ENCODE assay signal across 8 mouse cellular contexts in the genomic region with DNA sequence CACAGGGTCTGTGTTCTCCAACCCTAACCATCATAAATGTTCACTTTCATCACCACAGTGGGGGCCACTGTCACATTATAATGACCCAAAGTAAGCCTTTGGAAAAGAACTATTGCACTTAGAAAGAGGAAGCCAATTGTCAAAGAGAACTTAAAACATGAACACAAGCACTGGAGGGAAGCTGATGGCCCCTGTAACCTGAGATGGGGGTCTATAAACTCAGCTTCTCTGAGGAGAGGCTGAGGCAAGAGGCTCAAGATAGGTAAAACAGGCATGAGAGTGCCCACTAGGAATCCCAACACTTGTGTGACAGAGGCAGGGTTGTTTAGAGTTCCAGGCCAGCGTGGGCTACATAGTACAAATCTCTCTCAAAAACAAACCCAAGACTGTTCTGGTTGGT. TPM values are rescaled to one million over a fixed set of nuclear protein-coding genes. Genes with fewer than 3 reads are reported as not detected.
DNase-seq lines count a peak whose midpoint lies in the region; ATAC-seq and TF ChIP-seq lines count a peak whose summit lies in the region.

No protein-coding gene starts in this region.

- ATAC-seq in cerebellum, adult (ENCODE audit: insufficient number of reproducible peaks, low FRiP score, low TSS enrichment) = no peak
- ATAC-seq in heart, embryonic 12.5 days (ENCODE audit: insufficient number of reproducible peaks, low FRiP score) = no peak
- ATAC-seq in liver, embryonic 14.5 days (ENCODE audit: insufficient read depth) = no peak

- in situ Hi-C loops in ES-E14 (cut with MboI; ENCODE audit: low sequenced_read_pairs in 2 of 2, unreplicated experiment in 2 of 2) = no loop called here

- WGBS in heart, embryonic 12.5 days = 59% methylated on average over 1 of the region's 1 CpGs
- WGBS in liver, embryonic 14.5 days (ENCODE audit: insufficient replicate concordance) = 68% methylated on average over 1 of the region's 1 CpGs

- peak; percentile 14 to 18 for DNase-seq in cerebellum, postnatal 14 days
- DNase-seq in ES-E14 (ENCODE audit: low read depth, low spot score) = no peak
- DNase-seq in liver, embryonic 14.5 days (ENCODE audit: low read depth in 3 of 3, low spot score in 3 of 3) = no peak
- no peak for DNase-seq in retina, postnatal 1 day
- DNase-seq in layer of hippocampus, postnatal 10 days (ENCODE audit: low spot score in 2 of 2) = no peak
- no peak for DNase-seq in thymus, adult 18-20 months

- H3K9ac ChIP-seq in ES-E14 (ENCODE audit: insufficient read depth, low read depth, low read length, poor library complexity, severe bottlenecking) = no peak overlapping the region
- H3K9ac ChIP-seq in heart, embryonic 12.5 days = no peak overlapping the region
- H3K9ac ChIP-seq in liver, embryonic 14.5 days (replicated peaks) = no peak overlapping the region

- peaks cover 7% of the 10 kb centered on the region in 2 experiments for H3K4me1 ChIP-seq in ES-E14 (ENCODE audit: control insufficient read depth in 2 of 2, insufficient read depth in 2 of 2, low read length in 2 of 2, poor library complexity in 1 of 2)
- H3K4me1 ChIP-seq in heart, embryonic 12.5 days (replicated peaks) = peaks cover 7% of the 10 kb centered on the region
- peaks cover 0 to 5% of the 10 kb centered on the region in 2 experiments; a peak in 3 of 4 replicates for H3K4me1 ChIP-seq in liver, embryonic 14.5 days (replicated peaks; ENCODE audit: control insufficient read depth in 2 of 2, insufficient read depth in 2 of 2, low read length in 1 of 2)

- H3K4me3 ChIP-seq in ES-E14 (ENCODE audit: insufficient read depth in 1 of 2, low read depth in 1 of 2, low read length in 2 of 2, poor library complexity in 1 of 2, severe bottlenecking in 1 of 2) = peak overlapping the region; percentile 69 to 79; a peak in 3 of 4 replicates
- peak overlapping the region; percentile 78 for H3K4me3 ChIP-seq in heart, embryonic 12.5 days
- peak overlapping the region in 1 of 2 experiments; percentile 75; a peak in 2 of 4 replicates for H3K4me3 ChIP-seq in liver, embryonic 14.5 days (ENCODE audit: insufficient read depth in 1 of 2, low read depth in 2 of 2, low read length in 2 of 2)

- TF ChIP-seq CTCF in liver, embryonic 14.5 days (IDR thresholded peaks at IDR 0.05; ENCODE audit: low read depth) = no peak

- no peaks in the 10 kb centered on the region for H3K9me3 ChIP-seq in ES-E14 (ENCODE audit: control insufficient read depth, insufficient read depth, low read depth, low read length)
- H3K9me3 ChIP-seq in heart, embryonic 12.5 days (replicated peaks) = no peaks in the 10 kb centered on the region
- no peaks in the 10 kb centered on the region for H3K9me3 ChIP-seq in liver, embryonic 14.5 days (ENCODE audit: control insufficient read depth, low read length)

- H3K27ac ChIP-seq in ES-E14 (ENCODE audit: insufficient read depth, low read depth, low read length, poor library complexity, severe bottlenecking) = peak overlapping the region; percentile 83; the same call in 1 of the 2 replicates
- peak overlapping the region; percentile 75 for H3K27ac ChIP-seq in heart, embryonic 12.5 days (ENCODE audit: poor library complexity, severe bottlenecking)
- no peak overlapping the region for H3K27ac ChIP-seq in liver, embryonic 14.5 days

- no peaks in the 10 kb centered on the region for H3K36me3 ChIP-seq in ES-E14 (ENCODE audit: control insufficient read depth, insufficient read depth, low read length, poor library complexity, severe bottlenecking)
- 0 out of 2 replicates have a peak, but pooled peaks cover 3% of the 10 kb centered on the region for H3K36me3 ChIP-seq in heart, embryonic 12.5 days
- H3K36me3 ChIP-seq in liver, embryonic 14.5 days (replicated peaks; ENCODE audit: control insufficient read depth, insufficient read depth, low read depth) = no peaks in the 10 kb centered on the region

- H3K27me3 ChIP-seq in heart, embryonic 12.5 days (replicated peaks) = no peaks in the 10 kb centered on the region
- H3K27me3 ChIP-seq in liver, embryonic 14.5 days (ENCODE audit: control insufficient read depth, insufficient read depth, low read length) = no peaks in the 10 kb centered on the region

- TF ChIP-seq EP300 in liver, embryonic 14.5 days (IDR thresholded peaks at IDR 0.05; ENCODE audit: low read depth) = no peak

- peak overlapping the region; percentile 70 for H3K4me2 ChIP-seq in heart, embryonic 12.5 days
- H3K4me2 ChIP-seq in liver, embryonic 14.5 days (ENCODE audit: low read depth) = peak overlapping the region; percentile 88

TF ChIP-seq in ES-E14, 5 proteins besides CTCF, POLR2A, EP300 and RAD21:
- TF ChIP-seq HCFC1 (IDR thresholded peaks at IDR 0.05; ENCODE audit: borderline replicate concordance, insufficient read depth, low read length) = no peak
- TF ChIP-seq CHD2 (IDR thresholded peaks at IDR 0.05; ENCODE audit: low read depth, low read length) = no peak; the same call in 1 of the 2 replicates

RNA-seq across cellular contexts. Expression of a gene that starts 0.7 kb away (rescaled TPM):
- 2.0 and 2.6 TPM in 2 replicates for total RNA-seq in ES-E14 (2012; rRNA removed)
- 24.4 and 25.5 TPM in 2 replicates for polyA plus RNA-seq in heart, embryonic 12.5 days (2016; fragmentation: Nextera tagmentation; extraction: Ambion mirVana)
- 0.56 and 0.94 TPM in 2 replicates for polyA plus RNA-seq in liver, embryonic 14.5 days (2012; rRNA removed)
- polyA plus RNA-seq in liver, embryonic 14.5 days (2014; fragmentation: Nextera tagmentation; extraction: Ambion mirVana) = 2.7 and 2.8 TPM in 2 replicates
- 10 to 100 TPM; 11.1 to 12.0 TPM for total RNA-seq in layer of hippocampus, postnatal 10 days (2021)

Comparison
In these comparisons a context has a peak if more than half of its experiments do, and no peak if none do; other contexts are left out.
1. DNase-seq: peak in cerebellum, postnatal 14 days (2 of 2); none in ES-E14 (single experiment), liver, embryonic 14.5 days (0 of 3), retina, postnatal 1 day (single experiment), layer of hippocampus, postnatal 10 days (0 of 2) and thymus, adult 18-20 months (0 of 2).